Mouse (Mus musculus) gastrocnemius, postnatal 10 days (tissue): ENCODE data around the gene Rer1. TPM values are rescaled to one million over a fixed set of nuclear protein-coding genes. Genes with fewer than 3 reads are reported as not detected.

Source experiments
- total RNA-seq, 2 experiments: library from RNA; stranded (reverse); gene quantifications; 2 replicates each; pipeline ENCODE4 v1.2.3; 2021

Rer1 gene
- total RNA-seq, 2 experiments from 2014 or later: 49.0 to 58.1 TPM

Other genes starting within 250 kb of the Rer1 start
- not detected for gene Ttc34, start 248.9 kb downstream of the Rer1 start, total RNA-seq
- gene Mmel1, start 216.8 kb downstream of the Rer1 start, total RNA-seq: under 1 TPM; 0.68 to 0.78 TPM
- 100 to 1,000 TPM; 121 to 143 TPM for gene Fam213b, start 187.2 kb downstream of the Rer1 start, total RNA-seq
- gene Tnfrsf14, start 157.8 kb downstream of the Rer1 start, total RNA-seq: 1 to 10 TPM; 1.8 to 4.2 TPM
- gene Hes5, start 125.5 kb downstream of the Rer1 start, total RNA-seq: under 1 TPM in 1 of 2 experiments, not detected in 1; 0.36 TPM
- 10 to 100 TPM; 26.1 to 28.7 TPM for gene Pank4, start 122.3 kb downstream of the Rer1 start, total RNA-seq
- gene Plch2, start 29.6 kb downstream of the Rer1 start, total RNA-seq: under 1 TPM; 0.09 to 0.14 TPM
- 10 to 100 TPM; 10.5 to 13.6 TPM for gene Pex10, start 19.4 kb downstream of the Rer1 start, total RNA-seq
- 1 to 10 TPM; 2.6 to 4.3 TPM for gene Morn1, start 195 bp upstream of the Rer1 start, total RNA-seq
- 10 to 100 TPM; 68.1 to 79.6 TPM for gene Ski, start 136.2 kb upstream of the Rer1 start, total RNA-seq
- 10 to 100 TPM; 18.9 to 26.4 TPM for gene Faap20, start 163.4 kb upstream of the Rer1 start, total RNA-seq